Mouse (Mus musculus) testis, adult 2 months (tissue): Measurements from ENCODE around the gene Mapkapk3. TPM values are rescaled to one million over a fixed set of nuclear protein-coding genes. Genes with fewer than 3 reads are reported as not detected.

Experiments
- H3K27ac ChIP-seq: fragments of 200-500 bp; 2 replicates; pipeline ENCODE4 v1.5.1; 2012; ENCODE audit warnings: low read depth, low read length; ENCODE audit not compliant: control insufficient read depth, insufficient read depth
- H3K27me3 ChIP-seq: fragments of 200-500 bp; 2 replicates; pipeline ENCODE4 v1.6.1; 2012; ENCODE audit warnings: mild to moderate bottlenecking, low read length, moderate library complexity; ENCODE audit not compliant: control insufficient read depth, insufficient read depth
- H3K36me3 ChIP-seq: fragments of 200-500 bp; 2 replicates; pipeline ENCODE4 v1.6.1; 2012; ENCODE audit warnings: mild to moderate bottlenecking, low read length; ENCODE audit not compliant: control insufficient read depth, insufficient read depth
- H3K4me1 ChIP-seq: fragments of 200-500 bp; 2 replicates; pipeline ENCODE4 v1.6.1; 2012; ENCODE audit warnings: low read length; ENCODE audit not compliant: control insufficient read depth, insufficient read depth
- H3K4me3 ChIP-seq: fragments of 200-500 bp; 2 replicates; pipeline ENCODE4 v1.5.1; 2012; ENCODE audit warnings: low read depth, mild to moderate bottlenecking, low read length, moderate library complexity, mixed read lengths; ENCODE audit not compliant: control insufficient read depth
- CTCF ChIP-seq: fragments of 200-500 bp; IDR thresholded peaks from 2 replicates; pipeline ENCODE4 v1.5.1; 2012; ENCODE audit warnings: low read depth, mild to moderate bottlenecking, inconsistent platforms, low read length, moderate library complexity; ENCODE audit not compliant: control insufficient read depth, insufficient read depth, insufficient replicate concordance
- POLR2A ChIP-seq: fragments of 200-500 bp; IDR thresholded peaks from 2 replicates; pipeline ENCODE4 v1.6.1; 2012; ENCODE audit warnings: low read depth, mild to moderate bottlenecking, inconsistent platforms, low read length, moderate library complexity; ENCODE audit not compliant: control insufficient read depth
- polyA plus RNA-seq: library from polyadenylated mRNA; depleted of rRNA; stranded (reverse); fragments of >200 nt; gene quantifications from 2 replicates; pipeline ENCODE4 v1.2.3, GENCODE M21; 2012

Gene Mapkapk3
- polyA plus RNA-seq, 1 experiment = 5.2 TPM

DNA sequence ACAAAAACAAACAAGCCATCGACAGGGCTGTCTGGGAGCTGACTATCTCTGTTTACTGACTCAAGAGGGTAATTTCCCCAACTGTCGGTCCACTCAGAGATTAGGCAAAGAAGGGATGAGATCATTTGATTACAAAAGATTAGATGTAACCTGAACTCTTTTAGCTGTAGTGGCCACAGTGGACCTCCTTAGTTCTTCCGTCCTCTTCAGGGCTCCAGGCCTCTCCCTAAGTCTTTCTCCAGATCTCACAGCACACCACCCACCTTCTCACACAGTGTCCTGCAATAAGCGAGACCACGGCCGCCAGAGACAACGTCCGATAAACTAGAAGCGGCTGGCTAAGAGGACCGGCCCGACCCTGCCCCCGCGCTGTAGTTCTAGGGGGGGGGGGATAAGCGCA, 6.4 kb upstream of the Mapkapk3 start:
- Histone ChIP-seq H3K4me3 (peak overlapping the region; percentile 83), H3K27ac (peak overlapping the region; percentile 12; the same call in 1 of the 2 replicates), H3K36me3 (no peaks in the 10 kb centered on the region), H3K27me3 (no peaks in the 10 kb centered on the region), H3K4me1 (peaks cover 15% of the 10 kb centered on the region)
- no peak for TF ChIP-seq POLR2A
- TF ChIP-seq CTCF = no peak

DNA sequence AAGGTAGTCTGAATTCAATTTTAAA, 6.2 kb upstream of the Mapkapk3 start, which contains the start of gene Cish:
TSS of gene Cish (plus strand) at position 11 of the 25 bp plus-strand sequence.
- TF ChIP-seq POLR2A (no peak), CTCF (no peak)
- Histone ChIP-seq H3K4me3 (peak within 1 kb of the TSS; percentile 83), H3K27ac (peak within 1 kb of the TSS; percentile 41; the same call in 1 of the 2 replicates), H3K4me1 (peaks cover 15% of the 10 kb centered on the region), H3K27me3 (no peaks in the 10 kb centered on the region), H3K36me3 (no peaks in the 10 kb centered on the region)

DNA sequence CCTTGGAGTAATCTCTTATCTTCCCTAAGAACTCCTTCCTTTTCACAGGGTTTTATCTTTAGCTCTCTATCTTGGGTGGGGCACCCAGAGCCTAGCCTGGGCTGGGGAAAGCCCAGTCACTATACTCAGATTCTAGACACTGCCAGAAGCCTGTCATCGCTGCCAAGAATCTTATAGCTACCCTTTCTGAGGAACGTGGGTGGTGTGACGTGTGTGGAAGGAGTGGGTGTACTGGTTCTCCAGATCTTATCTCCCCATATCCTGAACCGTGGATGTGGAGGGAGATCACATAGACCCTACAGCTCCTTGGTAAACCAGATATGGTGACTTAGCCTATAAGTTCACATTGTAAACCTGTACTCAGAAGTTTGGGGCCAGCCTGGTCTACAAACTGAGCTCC, 5.9 kb upstream of the Mapkapk3 start:
- Histone ChIP-seq H3K4me1 (peaks cover 15% of the 10 kb centered on the region), H3K27ac (no peak overlapping the region), H3K4me3 (no peak overlapping the region), H3K27me3 (no peaks in the 10 kb centered on the region), H3K36me3 (no peaks in the 10 kb centered on the region)
- no peak for TF ChIP-seq CTCF
- TF ChIP-seq POLR2A = no peak

DNA sequence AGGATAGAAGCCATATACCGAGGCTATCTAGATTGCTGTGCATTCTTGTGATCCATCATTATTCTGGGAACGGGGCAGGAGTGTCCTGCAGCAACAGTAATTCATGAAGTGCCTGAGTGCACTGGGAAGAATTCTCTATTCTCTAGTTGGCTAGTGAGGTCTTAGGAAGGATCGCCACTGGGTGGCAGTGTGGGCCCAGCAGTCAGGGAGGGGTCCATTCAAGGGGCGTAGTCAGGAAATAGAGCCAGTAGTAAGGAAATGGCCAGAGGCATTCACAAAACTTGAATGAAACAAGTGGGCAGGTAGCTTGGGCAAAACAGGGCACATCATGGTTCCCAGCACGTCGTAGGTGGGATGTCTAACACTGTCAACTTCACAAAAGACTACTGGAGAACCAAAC, 4.6 kb upstream of the Mapkapk3 start:
- H3K36me3 ChIP-seq = no peaks in the 10 kb centered on the region
- TF ChIP-seq CTCF = peak; percentile 60; the same call in 1 of the 2 replicates
- no peak for TF ChIP-seq POLR2A
- H3K4me3 ChIP-seq = no peak overlapping the region
- no peak overlapping the region for H3K27ac ChIP-seq
- peaks cover 15% of the 10 kb centered on the region for H3K4me1 ChIP-seq
- no peaks in the 10 kb centered on the region for H3K27me3 ChIP-seq

DNA sequence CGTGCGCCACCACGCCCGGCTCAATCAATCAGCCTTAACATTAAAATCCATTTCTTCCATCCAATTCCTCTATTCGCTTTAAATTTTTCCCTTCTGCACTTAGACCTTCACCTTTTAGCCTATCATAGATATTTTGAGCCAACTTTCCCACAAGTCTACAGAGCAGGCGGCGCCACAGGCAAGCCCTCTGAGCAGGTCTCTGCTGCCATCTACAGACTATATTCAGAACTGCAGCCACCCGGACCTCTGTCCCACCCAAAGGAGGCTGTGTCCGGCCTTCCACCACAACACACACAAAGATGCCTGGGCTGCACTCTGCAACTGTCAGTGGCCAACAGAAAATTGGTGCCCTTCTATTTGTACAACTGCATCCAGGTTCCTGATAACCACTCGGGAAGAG, 1.2 kb upstream of the Mapkapk3 start:
- no peaks in the 10 kb centered on the region for H3K27me3 ChIP-seq
- peaks cover 3% of the 10 kb centered on the region; the same call in 1 of the 2 replicates for H3K4me1 ChIP-seq
- H3K27ac ChIP-seq = no peak overlapping the region
- no peak overlapping the region for H3K4me3 ChIP-seq
- TF ChIP-seq CTCF = peak; percentile 95
- TF ChIP-seq POLR2A = no peak
- H3K36me3 ChIP-seq = no peaks in the 10 kb centered on the region

DNA sequence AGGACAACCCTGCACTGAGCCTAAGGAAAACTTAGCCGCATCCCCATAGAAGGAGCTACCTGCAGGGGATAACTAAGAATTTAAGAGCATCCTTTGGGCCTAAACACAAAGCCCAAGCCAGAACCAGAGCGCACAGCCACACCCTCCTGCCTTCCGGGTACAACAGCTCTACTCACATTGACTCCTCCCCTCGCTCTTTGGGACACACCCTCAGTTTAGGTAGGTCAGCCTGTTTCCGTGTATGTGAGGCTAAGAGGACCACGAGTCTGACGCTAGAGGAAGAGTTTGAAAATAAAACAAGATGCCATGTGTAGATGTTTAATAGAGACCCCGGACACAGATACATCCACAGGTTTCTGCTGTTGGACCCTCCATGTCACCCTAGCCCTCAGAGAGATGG, 966 bp downstream of the Mapkapk3 start:
- Histone ChIP-seq H3K36me3 (no peaks in the 10 kb centered on the region), H3K4me3 (peak overlapping the region; percentile 73), H3K27ac (no peak overlapping the region), H3K4me1 (peaks cover 3% of the 10 kb centered on the region; the same call in 1 of the 2 replicates), H3K27me3 (no peaks in the 10 kb centered on the region)
- no peak for TF ChIP-seq CTCF
- no peak for TF ChIP-seq POLR2A

DNA sequence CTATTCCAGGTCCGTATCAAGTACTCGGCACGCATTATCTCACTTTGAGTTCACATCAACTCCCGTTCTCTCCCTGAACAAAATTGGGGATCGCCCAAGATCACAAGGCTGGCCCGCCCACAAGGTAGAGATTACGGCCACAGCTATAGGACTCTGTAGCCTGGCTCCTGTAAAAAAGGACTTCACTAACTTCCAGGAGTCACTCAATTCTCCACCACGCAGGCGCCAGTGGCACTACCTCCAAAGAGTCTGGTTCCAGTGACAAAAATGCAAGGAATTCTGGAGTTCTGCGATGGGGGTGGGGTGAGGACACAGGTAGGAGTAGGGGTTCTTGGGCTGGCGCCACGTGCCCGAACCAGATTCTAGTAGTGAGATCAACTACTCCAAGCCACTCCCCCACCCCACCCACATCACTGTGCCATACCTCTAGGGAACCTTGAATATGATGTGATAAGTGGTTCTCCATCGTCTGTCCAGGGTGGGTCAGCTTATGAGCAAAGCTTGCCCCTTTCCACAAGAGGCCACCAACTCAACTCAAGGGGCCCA, 1.5 kb downstream of the Mapkapk3 start:
- Histone ChIP-seq H3K27ac (no peak overlapping the region), H3K4me3 (no peak overlapping the region), H3K27me3 (no peaks in the 10 kb centered on the region), H3K36me3 (no peaks in the 10 kb centered on the region), H3K4me1 (peaks cover 3% of the 10 kb centered on the region; the same call in 1 of the 2 replicates)
- TF ChIP-seq POLR2A = no peak

DNA sequence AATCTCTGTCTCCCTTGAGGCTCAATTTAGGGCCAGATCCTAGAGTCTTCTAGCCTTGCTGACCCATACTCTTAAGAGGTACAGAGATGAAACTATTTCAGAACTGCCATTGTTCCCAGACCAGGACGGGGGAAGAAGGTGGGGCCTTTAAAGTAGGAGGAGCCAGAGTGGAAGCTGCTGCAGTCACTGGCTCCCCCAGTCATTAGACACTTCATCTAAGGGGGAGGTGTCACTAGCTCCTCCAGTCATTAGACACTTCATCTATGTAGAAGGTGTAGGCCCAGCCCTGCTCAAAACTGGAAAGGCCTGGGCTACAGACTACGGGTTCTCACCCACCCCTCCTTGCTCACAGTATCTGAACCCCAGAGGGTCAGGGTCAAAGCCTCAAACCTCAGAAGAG, 2.4 kb downstream of the Mapkapk3 start:
- Histone ChIP-seq H3K27me3 (no peaks in the 10 kb centered on the region), H3K27ac (no peak overlapping the region), H3K4me3 (no peak overlapping the region), H3K4me1 (peaks cover 3% of the 10 kb centered on the region; the same call in 1 of the 2 replicates), H3K36me3 (no peaks in the 10 kb centered on the region)
- no peak for TF ChIP-seq CTCF
- no peak for TF ChIP-seq POLR2A
